Mouse (Mus musculus) c-Kit-negative CD71-positive TER-119-positive erythroid progenitor cells, embryonic 14.5 days (primary cell): ENCODE measurements around the gene St6galnac3.

Experiments
- DNase-seq: peaks from one replicate; pipeline ENCODE4 v3.0.0-alpha.2; 2013; ENCODE audit warnings: low read depth, low spot score

The St6galnac3 gene

GRCm38 (mm10) chr3:153733364-153734159, 8.6 kb upstream of the St6galnac3 start:
- DNase-seq: peak; percentile 76

GRCm38 (mm10) chr3:153732749-153733148, 7.8 kb upstream of the St6galnac3 start:
- no peak for DNase-seq

DNA sequence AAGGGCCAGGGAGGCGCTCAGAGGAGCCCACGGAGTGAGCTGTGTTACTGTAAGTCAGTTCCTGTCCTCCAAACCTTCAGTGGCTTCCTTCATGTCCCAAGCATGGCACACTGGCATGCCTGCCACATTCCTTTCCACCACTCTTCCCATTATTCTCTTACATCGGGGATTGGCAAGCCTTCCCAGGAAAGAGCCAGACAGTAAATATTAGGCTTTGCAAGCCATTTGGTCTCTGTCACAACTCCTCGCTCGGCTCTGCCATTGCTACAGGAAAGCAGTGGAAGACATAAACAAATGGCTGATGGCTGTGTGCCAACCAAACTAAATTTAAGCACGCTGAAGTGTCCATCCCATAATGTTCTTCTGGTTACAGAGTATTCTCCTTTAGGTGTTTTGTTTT, 7.1 kb upstream of the St6galnac3 start:
- no peak for DNase-seq

DNA sequence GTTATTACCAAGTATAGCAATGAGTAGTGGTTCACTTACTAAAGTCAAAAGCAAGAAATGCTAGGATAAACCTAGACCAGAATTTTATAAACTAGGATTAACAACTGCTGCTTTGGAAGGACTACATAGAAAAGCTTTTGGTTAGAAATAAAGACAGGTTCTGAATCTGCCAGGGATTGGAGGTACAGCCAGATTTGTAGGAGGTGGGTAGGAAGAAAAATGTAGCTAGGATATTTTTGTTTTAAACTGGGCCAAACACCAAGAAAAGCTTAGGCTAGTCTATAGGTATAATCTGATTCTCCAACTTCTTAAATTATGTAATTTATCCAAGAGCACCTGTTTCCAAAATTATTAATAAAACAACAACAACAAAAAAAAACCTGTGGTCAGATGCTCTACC, 3.6 kb upstream of the St6galnac3 start:
- DNase-seq: no peak

DNA sequence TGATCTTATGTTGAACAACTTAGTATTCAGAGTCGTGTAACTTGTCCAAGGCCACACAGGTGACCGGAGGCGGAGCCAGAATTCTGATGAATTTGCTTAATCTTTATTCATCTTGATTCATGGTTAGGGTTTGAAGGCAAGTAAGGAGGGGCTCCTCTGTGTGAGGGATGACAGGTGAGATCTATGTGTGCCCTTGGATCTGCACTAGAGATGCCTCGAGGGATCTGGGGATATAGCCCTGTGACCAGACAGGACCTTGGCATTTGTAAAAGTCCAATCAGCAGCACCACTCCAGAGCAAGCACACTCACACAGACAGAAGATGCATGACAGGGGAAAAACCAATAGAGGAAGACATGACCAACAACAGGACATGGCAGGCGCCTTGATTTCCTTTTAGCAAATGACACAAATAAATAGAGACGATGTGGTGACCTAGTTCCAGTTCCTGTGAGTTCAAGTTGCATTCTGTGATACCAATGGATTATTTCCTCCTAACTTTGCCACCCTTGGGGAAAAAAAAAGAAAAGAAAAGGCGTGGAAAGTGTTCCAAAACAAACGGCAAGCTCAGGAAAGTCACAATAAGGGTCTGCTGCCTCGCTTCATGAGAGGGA, 1.4 kb downstream of the St6galnac3 start:
- no peak for DNase-seq

DNA sequence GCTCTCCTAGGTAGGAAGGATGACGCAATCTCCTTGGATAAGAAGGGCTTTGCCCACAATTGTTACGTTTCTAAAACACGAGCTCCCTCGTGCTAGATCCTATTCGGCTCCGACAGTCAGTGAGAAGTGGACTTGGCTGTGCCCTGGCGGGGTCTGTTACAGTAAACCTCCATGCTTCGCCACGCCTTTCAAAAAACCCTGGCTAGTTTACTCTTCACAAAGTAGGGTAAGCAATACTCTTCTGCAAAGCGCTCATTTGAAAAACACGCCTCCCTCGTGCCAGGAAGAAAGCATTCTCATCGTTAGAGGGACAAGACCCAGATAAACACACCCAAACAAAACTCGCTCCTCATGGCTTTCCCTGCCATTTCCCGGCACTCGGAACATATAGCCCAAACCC, 3.4 kb downstream of the St6galnac3 start:
- no peak for DNase-seq

- no peak for DNase-seq
Measured at GRCm38 (mm10) chr3:153720922-153721321, 4.1 kb downstream of the St6galnac3 start.

GRCm38 (mm10) chr3:153720296-153720695, 4.7 kb downstream of the St6galnac3 start:
- no peak for DNase-seq

DNA sequence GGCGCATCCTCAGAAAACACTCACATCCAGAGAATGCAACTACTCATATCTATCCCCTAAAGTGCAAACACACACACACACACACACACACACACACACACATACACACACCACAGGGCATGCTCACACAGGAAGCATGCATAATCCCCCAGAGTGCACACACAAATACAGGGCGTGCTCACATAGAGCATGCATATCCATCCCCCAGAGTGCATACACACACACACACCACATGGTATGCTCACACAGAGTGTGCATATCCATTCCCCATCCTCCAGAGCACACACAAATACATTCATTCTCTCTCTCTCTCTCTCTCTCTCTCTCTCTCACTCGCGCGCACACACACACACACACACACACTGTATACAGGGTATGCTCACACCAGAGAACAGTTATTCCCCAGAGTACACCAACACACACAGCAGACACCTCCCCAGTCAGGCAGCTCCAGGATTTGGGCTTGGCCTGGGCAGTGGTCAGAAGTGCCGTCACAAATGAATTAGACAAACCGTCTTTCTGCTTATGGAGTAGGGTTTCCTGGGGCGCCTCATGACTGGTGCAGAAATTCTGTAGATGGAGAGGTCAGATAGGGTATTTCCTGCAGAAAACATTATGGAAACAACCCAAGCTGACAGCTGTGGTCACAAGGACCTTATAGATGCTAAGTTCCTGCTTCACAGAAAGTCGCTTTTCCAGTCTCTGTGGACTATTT, 5.6 kb downstream of the St6galnac3 start:
- DNase-seq: no peak

DNA sequence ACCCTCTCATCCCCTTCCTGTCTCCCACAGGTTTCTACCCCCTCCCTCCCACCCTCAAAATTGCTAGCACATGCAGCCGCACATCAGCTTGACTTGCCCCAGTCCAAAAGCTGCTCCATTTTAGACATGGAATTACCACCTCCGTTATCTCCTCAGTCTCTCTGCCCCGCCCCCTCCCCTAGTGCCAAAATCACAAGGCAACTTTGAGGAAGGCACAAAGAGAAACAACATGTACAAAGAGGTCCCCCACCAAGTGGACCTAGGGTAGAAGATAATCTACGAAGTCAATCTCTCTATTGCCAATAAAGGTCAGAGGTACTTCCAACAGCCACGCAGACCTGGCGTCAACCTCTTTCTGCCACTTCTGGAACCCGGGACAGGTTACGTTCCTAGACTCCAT, 6.2 kb downstream of the St6galnac3 start:
- DNase-seq: no peak

DNA sequence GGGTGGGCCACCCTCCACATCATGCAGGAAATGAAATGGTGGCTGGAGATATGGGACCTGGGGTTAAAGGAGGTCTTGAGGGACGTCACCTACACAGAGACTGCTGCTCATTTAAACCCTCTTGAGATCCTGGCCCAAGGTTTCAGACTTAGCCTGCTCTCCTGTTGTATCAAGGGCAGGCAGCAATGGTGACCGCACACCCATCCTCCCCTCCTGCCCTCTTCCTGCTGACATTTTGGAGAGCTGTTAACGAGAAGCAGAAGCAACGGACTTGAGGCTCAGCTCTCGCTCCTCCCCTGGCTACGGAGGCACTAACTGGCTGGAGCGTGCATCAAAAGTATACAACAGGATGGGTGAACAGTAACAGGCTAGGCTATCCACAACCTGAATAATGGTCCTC, 7.2 kb downstream of the St6galnac3 start:
- no peak for DNase-seq

DNA sequence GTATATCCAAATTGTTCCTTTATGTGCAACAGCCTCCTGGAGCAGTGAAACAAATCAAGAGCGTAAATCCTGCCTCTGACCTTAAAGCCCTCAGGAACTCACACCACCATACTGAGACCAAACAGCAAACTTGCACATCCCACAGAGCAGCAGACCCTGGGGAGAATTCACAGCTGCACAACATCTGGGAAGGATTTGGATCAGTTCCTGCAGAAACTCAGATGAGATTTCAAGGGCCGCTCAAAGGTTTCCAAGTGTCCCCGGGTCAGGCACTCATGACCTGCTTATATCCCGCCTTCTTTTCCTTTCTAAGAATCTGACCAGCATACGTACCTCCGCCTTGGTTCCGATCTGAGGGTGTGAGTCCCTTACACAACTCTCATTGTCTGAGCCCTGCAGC, 9.3 kb downstream of the St6galnac3 start:
- no peak for DNase-seq

DNA sequence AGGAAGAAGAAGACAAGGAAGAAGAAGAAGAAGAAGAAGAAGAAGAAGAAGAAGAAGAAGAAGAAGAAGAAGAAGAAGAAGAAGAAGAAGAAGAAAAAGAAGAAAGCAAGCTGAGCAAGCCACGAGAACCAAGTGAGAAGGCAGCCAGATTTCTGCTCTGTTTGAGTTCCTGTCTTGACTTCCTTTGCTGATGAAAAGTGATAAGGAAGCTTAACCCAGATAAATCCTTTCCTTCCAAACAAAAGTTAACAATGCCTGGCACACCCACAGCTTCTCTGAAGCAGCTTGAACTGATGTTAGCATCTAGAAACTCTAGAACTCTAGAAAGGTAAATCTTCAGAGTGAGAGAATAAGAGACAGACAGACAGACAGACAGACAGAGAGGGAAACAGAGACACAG, 14.4 kb downstream of the St6galnac3 start:
- no peak for DNase-seq

GRCm38 (mm10) chr3:153707687-153708086, 17.3 kb downstream of the St6galnac3 start:
- DNase-seq: no peak

DNA sequence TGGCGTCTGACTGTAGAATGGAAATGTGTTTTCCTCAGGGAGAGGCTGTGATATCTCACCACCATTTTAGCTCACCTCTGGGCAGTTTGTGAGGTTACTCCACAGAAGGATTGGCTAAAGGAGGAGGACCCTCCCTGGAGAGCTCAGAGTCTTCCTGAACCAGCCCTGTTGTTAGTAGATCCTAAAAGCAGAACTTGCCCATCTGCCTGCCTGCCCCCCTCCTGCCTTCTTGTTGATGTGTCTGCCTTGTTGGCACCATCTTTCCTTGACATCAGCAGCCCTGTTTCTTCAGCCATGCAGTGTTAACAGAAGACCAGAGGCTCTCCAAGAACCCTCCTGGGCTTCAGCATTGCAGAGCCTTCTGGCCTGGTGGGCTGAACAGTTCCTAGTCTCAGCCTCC, 18.1 kb downstream of the St6galnac3 start:
- no peak for DNase-seq

DNA sequence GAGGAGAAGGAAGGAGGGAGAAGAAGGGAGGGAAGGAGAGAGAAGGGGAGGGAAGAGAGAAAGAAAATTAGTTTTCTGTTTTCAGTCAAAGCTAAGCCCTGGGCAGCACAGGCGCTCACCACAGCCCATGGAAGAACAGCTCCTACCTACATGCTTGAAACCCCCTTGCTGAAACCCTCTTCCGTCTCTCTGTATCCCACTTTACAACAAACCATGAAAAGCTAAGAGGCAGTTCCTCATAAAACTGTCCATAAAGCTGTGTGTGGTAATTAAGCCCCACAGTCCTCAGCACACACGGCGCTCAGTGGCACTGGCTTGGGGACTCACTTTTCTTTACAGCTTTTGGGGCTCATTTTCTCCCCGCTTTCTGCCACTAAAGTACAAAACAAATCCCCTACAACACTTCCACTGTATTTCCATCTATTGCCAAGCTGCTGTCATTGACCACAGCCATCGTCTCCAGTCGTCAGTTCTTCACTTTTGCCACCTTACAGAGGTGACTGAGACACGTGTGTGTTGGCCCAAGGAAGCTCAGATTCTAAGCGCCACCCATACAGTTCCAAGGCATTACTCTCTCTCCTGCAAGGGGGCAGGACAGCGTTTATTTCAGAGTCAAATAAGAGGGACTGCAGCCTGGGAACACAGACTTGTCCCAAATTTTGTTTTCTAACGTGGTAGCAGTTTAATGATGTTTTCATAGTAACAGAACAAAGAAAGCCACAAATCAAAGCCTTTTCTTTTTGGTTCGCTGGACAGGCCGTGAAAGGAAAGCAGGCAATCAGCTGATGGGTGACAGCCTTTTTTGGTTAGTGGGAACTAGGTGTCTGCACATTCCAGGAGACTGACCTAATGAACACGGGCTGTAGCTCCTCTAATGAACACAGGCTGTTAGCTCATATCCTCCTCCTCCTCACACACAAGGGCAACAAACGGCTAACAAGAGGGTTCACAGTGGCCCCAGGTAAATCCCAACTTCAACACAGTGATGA, 22.9 kb downstream of the St6galnac3 start:
- no peak for DNase-seq

DNA sequence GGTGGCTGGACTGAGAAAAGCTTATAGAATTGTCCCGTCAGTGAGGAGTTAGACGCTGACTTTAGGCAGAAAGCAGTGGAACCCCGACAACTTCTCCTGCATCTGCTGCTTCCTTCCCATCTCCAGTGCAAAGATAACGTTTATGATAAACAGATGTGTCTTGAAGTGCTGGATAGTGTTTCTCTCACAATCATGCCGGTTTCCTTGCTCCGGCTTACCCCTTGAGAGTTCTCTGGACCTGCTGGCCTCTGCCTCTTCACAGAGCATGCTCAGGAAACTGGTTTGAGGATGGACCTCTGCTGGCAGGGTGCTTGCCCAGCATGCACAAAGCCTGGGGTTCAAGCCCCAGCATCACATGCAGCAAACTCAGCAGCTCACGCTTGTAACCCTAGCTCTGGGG, 23.8 kb downstream of the St6galnac3 start:
- no peak for DNase-seq

DNA sequence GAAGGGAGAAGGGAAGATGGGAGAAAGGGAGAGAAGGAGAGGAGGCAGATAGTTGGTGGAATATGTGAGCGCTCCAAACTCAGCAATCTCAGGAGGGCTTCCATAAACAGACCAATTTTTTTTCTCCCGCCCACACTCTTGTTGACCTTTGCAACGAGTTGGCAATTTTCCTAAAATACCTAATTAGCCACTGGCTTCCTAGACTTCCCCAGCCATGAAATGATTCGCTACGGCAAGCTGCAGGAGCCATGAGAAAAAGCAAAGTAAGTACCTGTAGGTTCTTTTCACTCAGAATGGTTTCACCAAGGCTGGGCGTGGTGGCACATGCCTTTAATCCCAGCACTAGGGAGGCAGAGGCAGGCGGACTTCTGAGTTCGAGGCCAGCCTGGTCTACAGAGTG, 25.9 kb downstream of the St6galnac3 start:
- no peak for DNase-seq

- DNase-seq: no peak
Measured at GRCm38 (mm10) chr3:153692978-153693377, 32.0 kb downstream of the St6galnac3 start.

- no peak for DNase-seq
Measured at GRCm38 (mm10) chr3:153692206-153692813, 32.7 kb downstream of the St6galnac3 start.

DNA sequence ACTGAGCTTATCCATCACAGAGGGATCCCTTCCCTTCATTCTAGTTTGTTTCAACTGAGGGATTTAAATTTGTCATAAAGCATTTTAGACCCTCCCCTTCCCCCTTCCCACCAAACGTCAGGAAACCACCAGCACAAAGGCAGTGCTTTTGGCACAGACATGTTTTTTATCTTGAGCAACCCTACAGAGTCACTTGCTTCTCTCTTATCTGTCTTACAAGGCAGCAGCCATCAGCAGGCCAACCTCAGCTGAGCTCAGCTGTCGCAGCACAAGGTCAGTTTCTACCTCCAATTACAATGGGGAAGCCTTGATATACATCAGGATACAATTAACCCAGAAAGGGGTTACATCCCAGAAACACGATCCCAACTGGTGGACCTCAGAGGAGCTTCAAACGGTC, 33.4 kb downstream of the St6galnac3 start:
- no peak for DNase-seq
